Mouse (Mus musculus) frontal cortex, postnatal 36 days (tissue): Measurements from ENCODE around the gene Ppp3ca.

Source experiments
- DNase-seq, 2 experiments: peaks; one replicate each; pipeline ENCODE4 v3.0.0; 2022; ENCODE audit warnings: low spot score in 2 of 2

The Ppp3ca gene

DNA sequence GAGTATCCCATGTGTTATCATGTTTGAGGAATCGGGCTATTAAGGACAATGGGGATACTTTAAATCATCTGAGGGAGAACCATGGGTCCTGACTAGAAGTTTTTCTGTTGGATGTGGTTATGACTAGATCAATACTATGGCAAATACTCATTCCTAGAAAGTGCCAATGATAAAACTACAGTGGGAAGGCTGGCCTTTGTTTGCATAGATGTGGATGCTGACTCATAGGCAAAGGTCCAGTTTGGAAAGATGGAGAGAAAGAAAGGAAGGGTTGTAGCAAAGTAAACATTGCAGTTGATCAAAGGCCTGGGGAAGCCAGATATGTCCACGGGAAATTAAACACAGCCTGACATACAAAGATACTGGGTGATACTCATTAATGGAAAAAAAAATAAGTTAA, 142.9 kb downstream of the Ppp3ca start:
- no peak for DNase-seq

DNA sequence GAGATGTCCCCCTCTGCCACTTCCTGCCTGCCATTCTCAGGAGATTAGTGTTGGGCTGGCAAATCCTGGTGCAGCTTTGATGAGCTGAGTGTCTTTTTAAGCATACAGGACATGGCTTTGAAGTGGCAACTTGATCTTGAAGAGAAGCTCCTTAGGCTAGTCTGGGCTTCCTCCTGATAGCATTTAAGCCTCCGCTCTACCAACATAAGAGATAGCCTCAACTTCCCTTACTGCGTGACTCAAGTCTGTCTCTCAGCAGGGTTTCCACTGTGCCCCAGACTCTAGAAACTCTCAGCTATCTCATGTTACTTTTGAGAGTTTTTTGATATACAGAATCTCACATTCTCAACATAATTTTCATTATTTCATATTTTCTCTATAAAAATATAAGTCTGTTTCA, 144.0 kb downstream of the Ppp3ca start:
- no peak for DNase-seq

DNA sequence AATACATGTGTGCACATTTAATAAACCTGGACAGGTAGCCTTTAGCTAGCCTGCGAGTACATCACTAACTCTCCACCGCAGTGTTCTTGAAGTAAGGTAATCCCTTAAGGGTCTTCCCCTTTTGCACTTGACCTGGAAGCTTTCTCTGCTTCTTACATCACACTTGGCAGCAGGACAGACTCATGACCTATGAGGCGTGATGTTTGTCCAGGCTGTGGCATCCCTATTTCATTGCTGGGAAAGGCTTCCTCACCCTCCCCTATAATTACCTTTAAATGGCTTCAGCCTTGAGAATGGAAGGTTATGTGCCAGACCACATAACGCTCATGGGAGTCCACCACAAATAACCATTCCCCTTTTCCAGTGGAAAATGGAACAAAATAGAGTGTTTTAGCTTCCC, 145.0 kb downstream of the Ppp3ca start:
- DNase-seq = no peak

DNA sequence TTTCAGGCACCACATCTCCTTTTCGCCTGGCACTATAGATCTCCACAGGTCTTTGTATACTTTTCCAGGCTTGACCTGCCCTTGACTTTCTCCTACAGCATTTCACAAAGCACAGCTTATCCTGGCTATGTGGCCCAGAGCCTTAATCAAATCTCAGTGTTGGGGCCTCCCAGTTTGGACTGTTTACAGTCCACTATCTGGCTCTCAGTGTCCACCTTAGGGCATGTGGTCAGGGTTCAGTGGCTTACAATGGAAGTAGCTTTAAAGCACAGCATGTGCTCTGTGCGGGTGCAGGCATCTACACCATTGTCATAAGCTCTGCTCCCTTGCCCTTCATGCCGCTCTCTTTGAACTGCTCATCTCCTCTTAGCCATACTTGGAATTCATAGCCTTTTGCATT, 146.4 kb downstream of the Ppp3ca start:
- no peak for DNase-seq

DNA sequence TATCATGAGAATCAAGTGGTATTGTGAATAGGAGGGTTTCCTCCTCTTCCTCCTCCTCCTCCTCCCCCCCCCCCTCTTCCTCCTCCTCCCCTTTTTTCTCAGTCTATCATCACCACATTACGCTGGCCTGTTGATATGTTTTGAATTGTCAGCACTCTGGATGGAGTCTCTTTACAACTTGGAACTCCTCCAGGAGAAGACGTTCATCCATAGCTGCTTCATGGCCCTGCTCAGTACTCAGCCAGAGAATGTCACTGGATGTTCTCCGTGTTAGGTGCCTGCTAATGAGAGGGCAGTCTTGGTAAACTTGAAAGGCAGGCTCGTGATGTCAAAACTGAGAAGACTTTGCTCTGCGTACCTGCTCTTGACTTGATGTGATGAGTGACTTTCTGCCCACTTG, 149.1 kb downstream of the Ppp3ca start:
- DNase-seq = no peak

DNA sequence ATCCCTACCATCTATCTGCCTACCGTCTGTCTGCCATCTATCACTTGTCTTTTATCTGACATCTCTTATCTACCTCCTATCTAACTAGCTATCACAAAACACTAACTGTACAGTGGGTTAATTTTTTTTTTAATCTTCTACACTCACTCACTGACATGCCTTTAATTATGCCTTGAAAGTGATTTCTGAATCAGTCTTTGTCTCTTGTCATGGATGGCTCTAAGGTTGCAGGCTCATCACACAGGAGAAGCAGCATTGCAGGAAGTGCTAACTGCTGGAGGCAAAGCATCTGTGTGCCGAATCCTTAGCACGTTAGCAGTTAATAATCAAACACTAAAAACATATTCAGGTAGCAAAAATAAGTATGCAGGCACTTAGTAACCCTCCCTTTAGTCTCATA, 151.1 kb downstream of the Ppp3ca start:
- DNase-seq = no peak

DNA sequence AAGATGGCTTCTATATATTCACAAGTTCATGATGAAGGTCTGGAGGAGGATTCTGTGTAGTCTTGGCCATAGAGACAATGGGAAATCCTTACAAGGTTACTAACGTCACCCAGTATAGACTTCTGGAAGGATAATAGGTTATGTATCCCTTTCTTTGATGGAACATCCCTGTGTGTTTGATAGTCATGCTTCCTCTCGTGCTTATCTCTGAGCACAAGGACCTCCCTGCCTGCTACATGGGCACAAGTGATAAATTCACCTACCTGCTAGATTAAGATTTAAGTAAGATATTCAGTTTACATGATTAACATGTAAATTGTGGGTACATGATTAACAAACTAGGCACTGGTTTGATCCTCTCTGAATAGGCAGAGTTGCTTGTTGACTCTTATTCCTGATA, 152.1 kb downstream of the Ppp3ca start:
- no peak for DNase-seq

DNA sequence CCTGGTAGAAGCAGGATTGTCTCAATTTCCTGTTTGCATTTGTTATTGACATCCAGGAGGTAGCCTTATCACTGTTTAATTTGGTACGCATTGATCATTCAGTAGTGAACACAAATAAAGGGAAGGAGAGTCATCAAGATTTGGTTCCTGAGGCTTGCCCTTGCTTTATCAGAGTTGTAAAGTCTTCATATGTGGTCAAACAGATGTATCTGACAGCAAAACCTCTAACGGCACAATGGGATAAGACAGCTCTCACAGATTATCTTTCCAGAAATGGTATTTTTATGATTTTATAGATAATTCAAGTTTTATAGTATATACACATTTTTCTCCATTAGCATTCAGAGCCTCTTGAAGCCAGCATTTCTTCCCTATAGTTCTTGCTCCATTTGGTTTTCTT, 152.5 kb downstream of the Ppp3ca start:
- no peak for DNase-seq

DNA sequence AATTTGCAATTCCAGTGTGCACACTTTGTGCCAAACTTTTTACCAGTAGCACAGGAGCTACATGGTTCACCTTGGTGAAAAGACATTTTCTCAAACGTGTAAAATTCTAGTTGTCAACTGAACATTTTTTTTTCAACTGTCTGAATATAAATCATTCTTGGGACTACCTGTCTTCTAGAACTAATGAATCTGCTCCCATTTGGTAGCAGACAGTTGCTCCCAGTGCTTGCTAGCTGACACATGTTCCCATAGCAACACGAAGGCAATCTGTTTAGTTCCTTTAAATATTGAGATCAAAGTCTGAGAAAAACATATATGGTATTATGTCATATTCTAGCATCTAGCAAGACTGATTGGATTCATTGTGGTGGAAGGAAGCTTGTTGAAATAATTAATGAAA, 158.5 kb downstream of the Ppp3ca start:
- DNase-seq = no peak

DNA sequence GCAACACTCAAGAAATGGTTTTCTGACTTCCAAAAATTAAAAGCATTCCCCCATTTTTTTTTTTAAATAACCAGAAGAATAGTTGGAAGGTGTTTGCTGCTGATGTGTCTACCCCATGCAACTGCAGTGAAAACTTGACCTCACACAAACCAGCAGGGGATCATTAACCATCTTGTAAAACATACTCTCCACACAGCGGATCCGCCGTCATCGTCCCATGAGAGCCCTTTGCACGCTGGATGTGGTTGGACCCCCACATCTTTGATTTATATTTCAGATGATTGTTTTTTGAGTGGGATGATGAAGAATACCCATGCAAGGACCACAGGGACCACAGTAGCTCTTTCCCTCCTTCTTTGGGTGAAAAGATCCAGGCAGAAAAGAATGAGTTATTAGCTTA, 159.2 kb downstream of the Ppp3ca start:
- no peak for DNase-seq

DNA sequence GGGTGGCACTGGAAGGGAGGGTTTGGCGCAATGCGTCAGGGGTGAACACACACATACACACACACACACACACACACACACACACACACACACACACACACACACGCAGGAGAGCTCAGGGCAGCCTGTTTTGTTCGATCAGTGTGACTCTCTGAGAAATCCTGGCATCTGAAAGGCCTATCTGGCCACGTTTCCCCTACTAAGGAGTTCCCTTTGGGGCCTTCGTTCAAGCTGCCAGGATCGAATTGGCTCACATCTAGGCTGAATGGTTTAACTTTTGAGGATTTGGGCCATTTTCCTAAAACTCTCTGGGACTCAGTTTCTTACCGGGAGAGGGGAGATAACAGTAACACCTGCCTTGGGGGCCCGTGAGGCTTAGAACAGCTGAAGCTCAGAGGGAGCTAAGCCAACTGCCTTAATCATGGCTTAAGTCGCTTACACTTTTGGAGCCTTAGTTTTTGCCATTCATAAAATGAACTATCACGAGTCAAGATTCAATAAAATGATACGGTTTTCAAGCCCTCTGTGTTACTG, 160.8 kb downstream of the Ppp3ca start:
- no peak for DNase-seq

DNA sequence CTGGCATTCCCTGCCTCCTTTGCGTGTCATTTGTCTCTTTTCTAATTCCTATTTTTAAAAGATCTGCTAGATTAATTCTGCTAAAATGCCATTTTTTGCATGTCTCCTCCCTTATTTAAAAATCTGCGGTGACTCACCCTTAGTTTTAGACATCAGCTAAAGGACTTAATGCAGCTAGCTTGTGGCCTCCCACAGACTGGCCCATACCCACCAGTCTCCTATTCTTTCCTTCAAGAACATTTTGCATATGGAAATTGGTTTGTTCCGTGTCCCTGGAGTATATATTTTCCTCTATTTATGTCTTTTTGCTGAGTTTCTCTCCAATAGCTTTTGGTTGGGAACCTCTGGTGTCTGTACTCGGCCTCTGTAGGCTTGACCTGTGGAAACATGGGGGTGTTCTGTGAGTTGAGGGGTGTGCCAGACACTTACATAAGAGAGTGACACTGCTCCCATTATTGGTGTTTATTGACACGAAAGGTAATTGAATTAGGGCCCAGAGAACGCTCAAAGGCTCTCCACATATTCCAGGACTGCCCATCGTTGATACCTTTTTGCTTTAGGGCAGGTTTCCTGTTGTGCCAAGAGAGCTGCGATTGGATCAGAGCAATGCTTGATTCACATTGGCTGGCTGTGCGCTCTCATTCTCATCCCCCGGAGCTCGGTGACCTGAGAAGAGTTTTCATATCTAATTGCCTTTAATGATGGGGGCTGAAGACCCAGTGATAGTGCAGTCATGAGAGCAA, 163.2 kb downstream of the Ppp3ca start:
- DNase-seq = no peak

DNA sequence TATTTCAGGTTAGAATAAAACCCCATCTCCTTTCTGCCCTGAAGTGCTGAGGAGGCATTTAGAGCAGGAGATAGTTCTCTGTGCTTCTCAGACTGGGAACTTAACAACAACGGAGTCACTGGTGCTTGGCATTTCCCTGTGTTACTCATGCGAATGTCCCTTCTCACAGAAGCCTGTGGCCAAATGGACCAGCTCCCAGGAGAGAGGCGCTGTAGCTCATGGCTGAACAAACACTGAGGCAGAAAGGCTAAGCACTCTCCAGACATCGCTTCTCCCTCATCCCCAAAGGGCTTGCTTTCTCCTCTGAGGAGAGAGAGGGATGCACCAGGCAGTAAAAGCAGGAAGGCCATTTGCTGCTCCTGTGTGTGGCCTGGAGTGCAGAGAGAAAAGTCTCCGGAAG, 164.0 kb downstream of the Ppp3ca start:
- DNase-seq = no peak

DNA sequence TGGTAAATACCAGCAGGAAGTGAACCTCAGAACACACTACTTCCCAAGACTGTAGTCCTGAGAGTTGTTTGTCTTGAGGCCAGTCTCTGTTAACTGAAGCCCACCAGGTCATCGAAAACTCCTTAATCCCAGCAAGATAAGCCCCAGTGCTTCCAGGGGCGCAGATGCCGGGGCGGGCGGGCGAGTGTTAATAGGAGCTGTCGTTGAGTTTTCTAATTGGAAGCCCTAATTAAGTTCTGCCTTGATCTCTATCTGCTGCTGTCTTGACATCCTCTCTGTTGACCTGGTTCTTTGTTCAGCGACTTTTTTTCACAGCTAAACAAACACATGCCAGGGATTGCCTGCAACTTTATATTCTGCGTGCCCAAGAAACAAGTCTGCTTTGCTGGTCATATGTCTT, 165.9 kb downstream of the Ppp3ca start:
- DNase-seq = no peak

DNA sequence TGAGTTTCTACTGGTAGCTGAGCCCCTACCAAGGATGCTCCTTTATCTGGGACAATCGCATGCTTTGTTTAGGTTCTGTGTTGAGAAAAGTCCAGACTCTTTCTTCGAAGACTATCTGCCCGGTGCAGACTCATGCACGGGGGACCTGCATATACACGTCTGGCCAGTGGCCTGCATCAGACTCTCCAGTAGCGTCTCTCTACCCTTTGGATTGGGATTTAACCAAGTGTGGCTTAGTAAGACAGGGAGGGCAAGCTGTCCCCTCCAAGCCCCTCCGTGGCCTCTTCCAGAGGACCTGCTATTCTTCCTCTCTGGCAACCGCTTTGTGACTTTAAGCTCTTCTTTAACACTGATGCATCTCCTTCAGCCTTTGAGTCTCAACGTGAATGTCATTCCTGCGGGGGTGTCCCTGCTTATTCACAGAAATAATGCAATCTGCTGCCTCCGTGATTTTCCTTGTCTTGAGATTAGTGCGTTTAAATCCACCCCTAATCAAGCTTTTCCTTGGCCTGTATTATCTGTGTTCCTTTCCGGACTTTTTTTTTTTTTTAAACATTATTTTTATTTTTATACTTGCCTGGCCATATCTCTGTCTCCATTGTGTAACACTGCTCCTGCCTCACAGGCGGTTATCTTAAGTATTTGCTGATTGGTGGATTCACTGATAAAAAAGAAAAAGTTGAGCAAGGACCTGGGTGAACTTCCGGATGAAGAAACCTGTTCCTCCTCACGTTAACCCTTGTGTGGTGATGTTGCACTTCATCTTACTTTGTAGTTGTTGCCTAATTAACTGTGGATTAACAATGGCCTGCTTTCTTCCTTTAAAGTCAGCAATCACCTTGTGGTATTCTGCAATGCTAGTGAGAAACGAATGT, 166.6 kb downstream of the Ppp3ca start:
- DNase-seq = no peak

DNA sequence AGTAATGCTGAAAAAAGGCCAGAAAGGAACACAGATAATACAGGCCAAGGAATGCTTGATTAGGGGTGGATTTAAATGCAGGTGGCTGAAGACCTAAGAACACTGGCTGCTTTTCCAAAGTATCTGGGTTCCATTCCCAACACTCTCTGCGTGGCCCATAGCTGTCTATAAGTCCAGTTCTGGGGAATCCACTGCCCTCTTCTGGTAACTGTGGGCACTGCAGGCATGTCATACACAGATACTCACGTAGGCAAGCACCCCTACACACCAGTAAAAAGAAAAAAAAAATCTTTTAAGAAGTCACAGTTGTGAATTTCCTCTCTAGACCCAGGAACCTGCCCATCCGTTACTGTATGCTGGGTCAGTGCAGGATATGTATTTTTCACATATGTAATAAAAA, 167.7 kb downstream of the Ppp3ca start:
- no peak for DNase-seq

DNA sequence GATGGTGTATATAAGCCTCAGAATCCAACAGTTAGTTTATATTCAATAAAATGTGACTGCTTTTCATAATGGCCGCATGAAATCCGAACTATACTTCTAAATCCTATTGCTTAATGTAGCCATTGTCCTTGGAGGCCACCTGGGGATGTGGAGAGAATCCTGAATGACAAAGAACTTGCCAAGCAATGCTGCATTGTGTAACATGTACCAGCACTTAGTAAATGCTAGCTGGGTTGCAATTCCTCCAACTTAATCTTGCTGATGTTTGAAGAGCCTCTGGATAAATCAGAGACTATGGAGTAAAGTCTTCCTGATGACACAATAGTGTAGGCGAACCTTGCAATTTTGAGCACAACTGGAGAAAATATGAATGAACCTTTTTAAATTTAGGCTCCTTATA, 171.4 kb downstream of the Ppp3ca start:
- DNase-seq = no peak

DNA sequence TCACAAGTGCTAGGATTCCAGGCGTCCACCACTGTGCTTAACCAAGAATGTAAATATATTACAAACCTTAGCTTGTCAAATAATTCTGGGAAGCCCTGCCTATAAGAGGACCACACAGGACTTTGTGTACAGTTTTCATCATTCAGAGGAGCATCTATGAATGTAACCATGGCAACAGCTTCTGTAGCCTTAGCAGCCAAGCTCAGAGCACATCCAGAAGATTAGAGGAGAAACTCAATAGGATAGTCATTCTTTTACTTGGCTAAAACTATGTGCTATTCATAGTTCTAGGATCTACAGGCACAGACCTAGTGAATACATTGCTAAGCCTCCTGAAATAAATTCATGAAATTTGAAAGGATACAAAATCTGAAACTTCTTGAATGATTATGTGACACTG, 172.5 kb downstream of the Ppp3ca start:
- DNase-seq = no peak

DNA sequence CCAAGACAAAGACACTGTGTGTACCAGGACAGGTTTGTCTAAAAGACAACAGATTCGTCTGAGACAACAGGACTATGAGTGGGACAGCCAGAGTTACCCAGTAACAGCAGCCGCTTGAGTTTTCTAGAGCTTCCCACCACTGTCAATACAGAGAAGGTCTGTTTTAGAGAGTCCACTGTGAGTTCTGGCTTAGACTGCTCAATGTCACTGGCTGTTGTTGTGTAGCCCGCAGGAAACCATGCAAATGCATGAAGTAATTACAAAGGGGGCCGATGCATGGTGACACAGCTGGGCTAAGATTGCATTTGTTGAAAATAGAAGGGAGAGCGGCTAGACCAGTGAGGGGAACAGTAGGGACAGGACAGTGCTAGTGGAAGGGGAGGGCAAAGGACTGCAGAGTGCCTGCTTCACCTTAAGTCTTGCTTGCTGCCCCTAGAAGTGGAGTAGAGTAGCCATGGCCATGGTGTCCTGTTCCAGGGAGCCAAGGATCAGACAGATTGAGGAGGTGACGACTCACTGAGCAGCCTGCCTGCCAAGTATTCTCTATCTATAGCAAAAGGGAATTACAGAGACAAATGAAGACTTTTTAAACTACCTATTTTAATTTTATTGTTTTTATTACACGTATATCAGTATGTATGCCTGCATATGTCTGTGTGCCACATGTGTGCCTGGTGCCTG, 174.0 kb downstream of the Ppp3ca start:
- no peak for DNase-seq

DNA sequence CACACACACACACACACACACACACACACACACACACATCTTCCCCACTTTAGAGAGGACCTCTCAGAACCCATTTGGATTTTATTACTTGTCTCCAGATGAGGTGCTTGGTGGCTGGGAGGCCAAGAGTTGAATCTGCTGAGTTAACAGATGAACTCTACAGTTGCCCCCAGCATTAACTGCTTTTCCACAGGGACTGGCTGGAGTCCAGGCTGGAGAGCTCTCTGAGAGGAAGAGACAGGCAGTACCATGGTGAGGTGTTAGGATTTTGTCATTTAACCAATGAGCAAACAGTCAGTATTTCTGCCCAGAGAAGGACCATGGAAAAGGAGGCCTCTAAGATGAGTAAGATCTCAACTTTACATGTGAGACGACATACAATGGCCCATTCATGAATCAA, 179.1 kb downstream of the Ppp3ca start:
- no peak for DNase-seq

DNA sequence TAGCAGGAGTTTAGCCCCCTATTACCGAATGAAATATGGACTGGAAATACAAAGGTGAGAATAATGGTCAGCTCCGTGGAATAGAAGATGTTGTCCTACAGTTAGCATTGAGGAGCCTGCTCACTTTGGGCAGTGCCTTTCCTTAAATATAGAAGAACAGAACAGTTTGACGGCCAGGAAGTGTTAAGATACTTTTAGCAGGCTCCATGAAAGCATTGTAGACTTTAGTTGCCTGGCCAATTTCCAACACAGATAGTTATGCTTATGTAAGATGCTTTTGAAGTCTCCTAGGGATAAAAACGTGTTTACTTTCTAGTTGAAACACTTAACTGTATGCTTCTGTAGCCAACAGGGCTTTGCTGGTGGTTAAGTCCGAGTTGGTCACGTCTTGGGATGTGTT, 183.0 kb downstream of the Ppp3ca start:
- DNase-seq = no peak

DNA sequence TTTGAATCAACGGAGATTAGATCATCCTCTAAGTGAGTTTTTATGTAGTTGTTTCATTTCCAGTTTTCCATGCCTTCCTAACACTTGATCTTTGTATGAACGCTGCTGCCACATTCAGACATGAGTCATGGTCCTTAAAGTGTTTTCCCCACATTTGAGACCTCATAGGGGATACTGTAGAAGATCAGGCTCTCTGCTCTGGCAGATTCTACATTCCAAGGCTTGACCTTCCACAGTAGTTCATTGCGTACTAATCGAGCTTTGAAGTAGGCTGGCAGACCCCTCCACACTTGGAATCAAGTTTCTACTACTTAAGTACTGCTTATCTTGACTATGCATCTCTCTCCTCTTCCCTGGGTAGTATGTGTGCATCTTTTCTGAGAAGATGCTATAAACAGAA, 183.7 kb downstream of the Ppp3ca start:
- no peak for DNase-seq

DNA sequence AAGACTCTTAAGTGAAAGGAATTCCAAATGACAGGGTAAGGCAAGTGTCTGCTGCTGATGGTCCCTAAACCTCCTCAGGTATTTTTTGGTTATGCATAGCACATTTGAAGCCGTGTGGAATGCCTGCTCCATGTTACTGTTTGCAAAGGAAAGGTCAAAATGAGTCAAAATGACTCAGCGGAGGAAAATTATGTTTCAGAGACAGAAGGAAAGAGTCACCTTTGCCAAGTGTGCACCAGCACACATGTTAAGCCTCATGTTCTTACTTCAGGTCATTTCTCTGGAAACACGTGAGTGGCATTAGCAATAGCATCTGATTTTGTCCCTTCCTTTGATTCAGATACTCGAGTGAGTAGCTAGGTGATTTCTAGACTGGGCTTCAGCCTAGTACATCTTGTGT, 186.1 kb downstream of the Ppp3ca start:
- DNase-seq = no peak
